Mouse (Mus musculus) neural tube, embryonic 13.5 days (tissue): Measurements from ENCODE around the gene Sfswap. TPM values are rescaled to one million over a fixed set of nuclear protein-coding genes. Genes with fewer than 3 reads are reported as not detected.
A peak's percentile ranks its signal among the peaks of the same experiment; 100 is the strongest.
"Not testable (repeated sequence)": the region's sequence is repeated elsewhere in the genome, so short reads cannot be mapped to it uniquely, and the experiment has no call there.

Experiments used
- ATAC-seq: fragments of 200-750 bp; cut with Nextera tagmentation; 2 replicates; pipeline ENCODE4 v1.8.0; 2017; ENCODE audit warnings: low read depth, mild to moderate bottlenecking, moderate TSS enrichment, moderate library complexity
- H3K27ac ChIP-seq: fragments of 300-500 bp; sonication (generic); replicated peaks from 2 replicates; pipeline ENCODE4 v1.5.1; 2015; ENCODE audit warnings: moderate library complexity, mild to moderate bottlenecking, inconsistent platforms
- H3K27me3 ChIP-seq: fragments of 300-500 bp; sonication (generic); 2 replicates; pipeline ENCODE4 v1.6.1; 2015; ENCODE audit warnings: mild to moderate bottlenecking, inconsistent platforms
- H3K36me3 ChIP-seq: fragments of 300-500 bp; sonication (generic); 2 replicates; pipeline ENCODE4 v1.6.1; 2015; ENCODE audit warnings: mild to moderate bottlenecking, inconsistent platforms
- H3K4me1 ChIP-seq: fragments of 300-500 bp; sonication (generic); replicated peaks from 2 replicates; pipeline ENCODE4 v1.6.1; 2015; ENCODE audit warnings: inconsistent platforms
- H3K4me2 ChIP-seq: fragments of 300-500 bp; sonication (generic); 2 replicates; pipeline ENCODE4 v1.6.1; 2015; ENCODE audit warnings: inconsistent platforms, mild to moderate bottlenecking, moderate library complexity
- H3K4me3 ChIP-seq: fragments of 300-500 bp; sonication (generic); 2 replicates; pipeline ENCODE4 v1.5.1; 2015; ENCODE audit warnings: mild to moderate bottlenecking, inconsistent platforms
- H3K9ac ChIP-seq: fragments of 300-500 bp; sonication (generic); 2 replicates; pipeline ENCODE4 v1.6.1; 2015; ENCODE audit warnings: moderate library complexity, mild to moderate bottlenecking, inconsistent platforms
- H3K9me3 ChIP-seq: fragments of 300-500 bp; sonication (generic); 2 replicates; pipeline ENCODE4 v1.6.1; 2016; ENCODE audit warnings: inconsistent platforms
- WGBS: fragments of 180-500 bp; shearing (Covaris S2); methylation state at CpG from one replicate; pipeline ENCODE4 v1.1.7; 2015; 5-methylcytosine and 5-hydroxymethylcytosine counted together
- polyA plus RNA-seq: library from polyadenylated mRNA; unstranded; fragments of >200 nt; fragmentation: Nextera tagmentation; extraction: Ambion mirVana; gene quantifications from 2 replicates; pipeline ENCODE4 v1.2.1, GENCODE M21; 2015

Gene Sfswap
- polyA plus RNA-seq, 1 experiment from 2014 or later: 42.8 TPM

- no peaks in the 10 kb centered on the region for H3K27me3 ChIP-seq
- WGBS: 45% methylated on average over 19 of the region's 19 CpGs
Measured at GRCm38 (mm10) chr5:129594116-129595114, 93.4 kb downstream of the Sfswap start.

GRCm38 (mm10) chr5:129602071-129602487 lies 101.1 kb downstream of the Sfswap start:
- no peak overlapping the region for H3K9ac ChIP-seq
- no peaks in the 10 kb centered on the region for H3K4me1 ChIP-seq
- no peak overlapping the region for H3K27ac ChIP-seq
- no peak for ATAC-seq
- H3K27me3 ChIP-seq: no peaks in the 10 kb centered on the region
- peaks cover 36% of the 10 kb centered on the region for H3K36me3 ChIP-seq
- no peaks in the 10 kb centered on the region for H3K9me3 ChIP-seq
- no peak overlapping the region for H3K4me2 ChIP-seq
- H3K4me3 ChIP-seq: no peak overlapping the region
- 35% methylated on average over 16 of the region's 16 CpGs for WGBS

More at GRCm38 (mm10) chr5:129594116-129595114, 93.4 kb downstream of the Sfswap start:
- no peaks in the 10 kb centered on the region for H3K9me3 ChIP-seq
- H3K4me3 ChIP-seq: no peak overlapping the region
- no peak overlapping the region for H3K4me2 ChIP-seq
- no peak overlapping the region for H3K27ac ChIP-seq
- peak; percentile 57; the same call in 1 of the 2 replicates for ATAC-seq
- H3K36me3 ChIP-seq: peaks cover 29% of the 10 kb centered on the region; the same call in 1 of the 2 replicates
- H3K9ac ChIP-seq: 0 out of 2 replicates have a peak overlapping the region, but pooled peaks have one; percentile 26
- H3K4me1 ChIP-seq: peaks cover 16% of the 10 kb centered on the region

GRCm38 (mm10) chr5:129607476-129607875 lies 106.5 kb downstream of the Sfswap start:
- ATAC-seq: no peak
- Histone ChIP-seq H3K9ac (no peak overlapping the region), H3K4me3 (no peak overlapping the region), H3K4me1 (no peaks in the 10 kb centered on the region), H3K27ac (no peak overlapping the region), H3K36me3 (peaks cover 10% of the 10 kb centered on the region), H3K27me3 (no peaks in the 10 kb centered on the region), H3K9me3 (no peaks in the 10 kb centered on the region), H3K4me2 (no peak overlapping the region)
- 82% methylated on average over 8 of the region's 8 CpGs for WGBS

- no peak overlapping the region for H3K9ac ChIP-seq
- no peak overlapping the region for H3K27ac ChIP-seq
- peak; percentile 71 for ATAC-seq
- no peaks in the 10 kb centered on the region for H3K27me3 ChIP-seq
- no peak overlapping the region for H3K4me2 ChIP-seq
- no peaks in the 10 kb centered on the region for H3K9me3 ChIP-seq
- no peak overlapping the region for H3K4me3 ChIP-seq
- peaks cover 10% of the 10 kb centered on the region; the same call in 1 of the 2 replicates for H3K36me3 ChIP-seq
- no peaks in the 10 kb centered on the region for H3K4me1 ChIP-seq
- WGBS: 25% methylated on average over 1 of the region's 1 CpGs
Measured at GRCm38 (mm10) chr5:129611060-129611459, 110.0 kb downstream of the Sfswap start.

- not testable (repeated sequence) for H3K27me3 ChIP-seq, H3K36me3 ChIP-seq, H3K4me3 ChIP-seq, H3K4me2 ChIP-seq, H3K9ac ChIP-seq, H3K27ac ChIP-seq, H3K9me3 ChIP-seq, H3K4me1 ChIP-seq, ATAC-seq
- WGBS: 68% methylated on average over 9 of the region's 9 CpGs
Measured at GRCm38 (mm10) chr5:129620600-129620999, 119.6 kb downstream of the Sfswap start.

Other genes with a start within 250 kb of the Sfswap start
- 5.3 and 6.5 TPM in 2 replicates for gene Mmp17, start 82.9 kb downstream of the Sfswap start, polyA plus RNA-seq
- gene Zfp11, start 168.9 kb downstream of the Sfswap start, polyA plus RNA-seq: 7.5 and 8.7 TPM in 2 replicates
- not detected in 2 replicates for gene Sept14, start 207.3 kb downstream of the Sfswap start, polyA plus RNA-seq
- 164 and 178 TPM in 2 replicates for gene Mrps17, start 214.3 kb downstream of the Sfswap start, polyA plus RNA-seq
- 86.6 and 91.8 TPM in 2 replicates for gene Nipsnap2, start 223.8 kb downstream of the Sfswap start, polyA plus RNA-seq